Mouse (Mus musculus) lung, embryonic 16.5 days (tissue): Measurements from ENCODE around the gene Rusc1. TPM values are rescaled to one million over a fixed set of nuclear protein-coding genes. Genes with fewer than 3 reads are reported as not detected.

Experiments
- ATAC-seq: fragments of 200-750 bp; cut with Nextera tagmentation; 2 replicates; pipeline ENCODE4 v1.8.0; 2017; ENCODE audit warnings: low read depth, mild to moderate bottlenecking, moderate library complexity
- H3K27ac ChIP-seq: fragments of 300-500 bp; sonication (generic); 2 replicates; pipeline ENCODE4 v1.5.1; 2014; ENCODE audit warnings: mild to moderate bottlenecking, control low read depth, low read length
- H3K27me3 ChIP-seq: fragments of 300-500 bp; sonication (generic); 2 replicates; pipeline ENCODE4 v1.6.1; 2014; ENCODE audit warnings: low read depth, low read length, mixed read lengths; ENCODE audit not compliant: control insufficient read depth, insufficient read depth
- H3K36me3 ChIP-seq: fragments of 300-500 bp; sonication (generic); 2 replicates; pipeline ENCODE4 v1.6.1; 2014; ENCODE audit warnings: low read length; ENCODE audit not compliant: control insufficient read depth, insufficient read depth
- H3K4me1 ChIP-seq: fragments of 300-500 bp; sonication (generic); replicated peaks from 2 replicates; pipeline ENCODE4 v1.6.1; 2014; ENCODE audit warnings: low read length, mixed read lengths; ENCODE audit not compliant: control insufficient read depth, insufficient read depth
- H3K4me2 ChIP-seq: fragments of 300-500 bp; sonication (generic); 2 replicates; pipeline ENCODE4 v1.6.1; 2014; ENCODE audit warnings: low read depth, low read length, control low read depth
- H3K4me3 ChIP-seq: fragments of 300-500 bp; sonication (generic); 2 replicates; pipeline ENCODE4 v1.5.1; 2014; ENCODE audit warnings: mild to moderate bottlenecking, low read length, control low read depth
- H3K9ac ChIP-seq: fragments of 300-500 bp; sonication (generic); 2 replicates; pipeline ENCODE4 v1.6.1; 2014; ENCODE audit warnings: low read length, control low read depth
- H3K9me3 ChIP-seq: fragments of 300-500 bp; sonication (generic); 2 replicates; pipeline ENCODE4 v1.6.1; 2016; ENCODE audit warnings: low read length; ENCODE audit not compliant: control insufficient read depth
- WGBS: fragments of 180-500 bp; shearing (Covaris S2); extraction: QIAGEN DNeasy Blood & Tissue Kit; methylation state at CpG from one replicate; pipeline ENCODE4 v1.1.7; 2014; 5-methylcytosine and 5-hydroxymethylcytosine counted together
- polyA plus RNA-seq: library from polyadenylated mRNA; unstranded; fragments of >200 nt; fragmentation: Nextera tagmentation; extraction: Ambion mirVana; gene quantifications from 2 replicates; pipeline ENCODE4 v1.2.1, GENCODE M21; 2015

Rusc1 gene
- polyA plus RNA-seq: 19.7 and 19.8 TPM in 2 replicates

- H3K4me3 ChIP-seq: peak within 1 kb of the TSS; percentile 34
- peak; percentile 71 for ATAC-seq
- H3K9me3 ChIP-seq: no peaks in the 10 kb centered on the region
- WGBS: under 1% methylated on average over 18 of the region's 18 CpGs
- H3K27ac ChIP-seq: no peak within 1 kb of the TSS
- peak within 1 kb of the TSS; percentile 50 for H3K4me2 ChIP-seq
- peaks cover 13% of the 10 kb centered on the region for H3K4me1 ChIP-seq
- peaks cover 16% of the 10 kb centered on the region for H3K27me3 ChIP-seq
- peaks cover 11% of the 10 kb centered on the region for H3K36me3 ChIP-seq
- peak within 1 kb of the TSS; percentile 11; the same call in 1 of the 2 replicates for H3K9ac ChIP-seq
Measured at GRCm38 (mm10) chr3:89093175-89093574, at the start of gene Rusc1. Gene Rusc1 (minus strand): TSS chr3:89093311.

- Histone ChIP-seq H3K36me3 (no peaks in the 10 kb centered on the region), H3K27ac (no peak overlapping the region), H3K4me3 (no peak overlapping the region), H3K4me2 (no peak overlapping the region), H3K27me3 (no peaks in the 10 kb centered on the region), H3K4me1 (0 out of 2 replicates have a peak, but pooled peaks cover 3% of the 10 kb centered on the region), H3K9me3 (no peaks in the 10 kb centered on the region), H3K9ac (no peak overlapping the region)
- 28% methylated on average over 9 of the region's 9 CpGs for WGBS
- peak; percentile 59; the same call in 1 of the 2 replicates for ATAC-seq
Measured at GRCm38 (mm10) chr3:89136365-89136764, 43.3 kb upstream of the Rusc1 start.

GRCm38 (mm10) chr3:89135958-89136357, 42.8 kb upstream of the Rusc1 start, which contains the start of gene Pklr:
Gene Pklr (plus strand): TSS chr3:89136142.
- Histone ChIP-seq H3K27me3 (no peaks in the 10 kb centered on the region), H3K36me3 (no peaks in the 10 kb centered on the region), H3K4me2 (no peak within 1 kb of the TSS), H3K4me3 (no peak within 1 kb of the TSS), H3K27ac (no peak within 1 kb of the TSS), H3K9me3 (no peaks in the 10 kb centered on the region), H3K9ac (no peak within 1 kb of the TSS), H3K4me1 (0 out of 2 replicates have a peak, but pooled peaks cover 3% of the 10 kb centered on the region)
- no peak for ATAC-seq
- 59% methylated on average over 3 of the region's 3 CpGs for WGBS

GRCm38 (mm10) chr3:89133752-89134151, 40.6 kb upstream of the Rusc1 start:
- Histone ChIP-seq H3K9me3 (no peaks in the 10 kb centered on the region), H3K4me2 (no peak overlapping the region), H3K4me1 (0 out of 2 replicates have a peak, but pooled peaks cover 3% of the 10 kb centered on the region), H3K27ac (no peak overlapping the region), H3K27me3 (no peaks in the 10 kb centered on the region), H3K4me3 (no peak overlapping the region), H3K36me3 (no peaks in the 10 kb centered on the region), H3K9ac (no peak overlapping the region)
- 56% methylated on average over 1 of the region's 1 CpGs for WGBS
- no peak for ATAC-seq

- Histone ChIP-seq H3K4me2 (no peak overlapping the region), H3K4me3 (no peak overlapping the region), H3K9me3 (no peaks in the 10 kb centered on the region), H3K27me3 (no peaks in the 10 kb centered on the region), H3K36me3 (no peaks in the 10 kb centered on the region), H3K9ac (no peak overlapping the region), H3K27ac (no peak overlapping the region), H3K4me1 (0 out of 2 replicates have a peak, but pooled peaks cover 3% of the 10 kb centered on the region)
- no peak for ATAC-seq
- 63% methylated on average over 7 of the region's 7 CpGs for WGBS
Measured at GRCm38 (mm10) chr3:89133063-89133450, 39.9 kb upstream of the Rusc1 start.

DNA sequence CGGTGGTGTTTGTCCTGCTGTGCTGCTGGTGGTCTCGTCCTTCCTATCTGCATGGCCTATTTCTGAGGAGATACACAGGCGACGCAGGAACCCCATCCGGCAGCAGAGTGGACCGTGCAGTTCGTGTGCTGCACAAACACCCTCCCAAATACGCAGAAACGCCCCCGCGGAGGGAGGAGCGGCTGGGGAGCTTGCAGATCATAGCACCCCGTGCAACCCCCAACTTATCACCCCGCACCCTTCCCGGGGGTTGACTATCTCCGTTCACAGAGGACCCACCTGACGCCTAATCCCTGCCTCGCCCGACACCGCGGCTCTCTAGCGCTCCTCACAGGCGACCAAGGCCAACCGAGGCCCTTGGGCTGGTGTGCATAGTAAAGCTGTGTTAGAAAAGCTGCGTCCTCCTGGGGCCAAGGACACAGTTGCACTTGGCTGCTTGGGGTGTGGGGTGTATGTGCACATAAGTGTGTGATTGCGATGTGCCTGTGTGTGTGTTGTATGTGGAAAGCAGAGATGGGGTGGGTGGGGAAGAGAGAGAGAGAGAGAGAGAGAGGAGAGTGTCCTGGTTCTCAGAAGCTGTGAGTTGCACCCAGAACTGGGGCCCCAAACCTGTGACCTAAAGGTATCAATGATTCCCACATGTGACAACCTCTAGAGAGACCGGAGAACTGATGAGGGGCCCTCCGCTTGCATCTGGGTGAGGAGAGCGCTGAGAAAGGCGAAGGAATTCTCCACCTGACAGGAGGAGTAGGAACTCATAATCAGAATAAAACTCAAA, 39.4 kb upstream of the Rusc1 start:
- H3K9me3 ChIP-seq: no peaks in the 10 kb centered on the region
- peak overlapping the region; percentile 37 for H3K4me3 ChIP-seq
- no peaks in the 10 kb centered on the region for H3K36me3 ChIP-seq
- peak overlapping the region; percentile 60 for H3K9ac ChIP-seq
- H3K4me1 ChIP-seq: 0 out of 2 replicates have a peak, but pooled peaks cover 3% of the 10 kb centered on the region
- peak; percentile 51; the same call in 1 of the 2 replicates for ATAC-seq
- WGBS: 12% methylated on average over 30 of the region's 30 CpGs
- no peaks in the 10 kb centered on the region for H3K27me3 ChIP-seq
- peak overlapping the region; percentile 64 for H3K4me2 ChIP-seq
- H3K27ac ChIP-seq: no peak overlapping the region

- Histone ChIP-seq H3K36me3 (no peaks in the 10 kb centered on the region), H3K4me2 (peak overlapping the region; percentile 64), H3K9ac (no peak overlapping the region; the same call in 1 of the 2 replicates), H3K27me3 (no peaks in the 10 kb centered on the region), H3K27ac (no peak overlapping the region), H3K4me3 (no peak overlapping the region; the same call in 1 of the 2 replicates), H3K4me1 (0 out of 2 replicates have a peak, but pooled peaks cover 3% of the 10 kb centered on the region), H3K9me3 (no peaks in the 10 kb centered on the region)
- no peak for ATAC-seq
- WGBS: 37% methylated on average over 4 of the region's 4 CpGs
Measured at GRCm38 (mm10) chr3:89131816-89132215, 38.7 kb upstream of the Rusc1 start.

DNA sequence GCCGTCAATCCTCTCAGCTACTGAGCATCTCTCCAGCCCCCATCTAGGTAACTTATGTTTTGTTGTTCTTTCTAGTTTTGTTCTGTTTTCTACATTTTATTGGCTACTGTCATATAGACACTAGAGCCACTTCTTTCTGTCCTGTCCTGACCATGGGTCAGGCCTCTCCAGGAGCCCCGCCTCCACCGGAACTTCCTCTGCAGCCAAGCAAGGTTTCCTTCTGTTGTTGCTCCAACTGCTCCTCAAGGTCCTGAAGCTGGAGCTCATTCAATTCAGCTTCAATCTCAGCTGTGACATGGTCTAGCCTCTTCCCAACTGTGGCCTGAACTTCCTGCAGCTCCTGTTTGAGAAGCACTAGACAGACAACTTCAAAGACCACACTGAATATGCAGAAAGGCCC, 36.8 kb upstream of the Rusc1 start:
- no peak overlapping the region for H3K4me2 ChIP-seq
- H3K9me3 ChIP-seq: no peaks in the 10 kb centered on the region
- 74% methylated on average over 3 of the region's 3 CpGs for WGBS
- ATAC-seq: no peak
- H3K27me3 ChIP-seq: no peaks in the 10 kb centered on the region
- H3K27ac ChIP-seq: no peak overlapping the region
- no peak overlapping the region for H3K4me3 ChIP-seq
- H3K36me3 ChIP-seq: no peaks in the 10 kb centered on the region
- no peak overlapping the region for H3K9ac ChIP-seq
- 0 out of 2 replicates have a peak, but pooled peaks cover 3% of the 10 kb centered on the region for H3K4me1 ChIP-seq

GRCm38 (mm10) chr3:89125981-89126380, 32.9 kb upstream of the Rusc1 start:
- H3K9me3 ChIP-seq: no peaks in the 10 kb centered on the region
- no peak overlapping the region for H3K27ac ChIP-seq
- no peaks in the 10 kb centered on the region for H3K4me1 ChIP-seq
- no peaks in the 10 kb centered on the region for H3K36me3 ChIP-seq
- H3K4me3 ChIP-seq: no peak overlapping the region
- no peak overlapping the region for H3K9ac ChIP-seq
- H3K4me2 ChIP-seq: no peak overlapping the region
- ATAC-seq: no peak
- WGBS: 86% methylated on average over 3 of the region's 3 CpGs
- H3K27me3 ChIP-seq: no peaks in the 10 kb centered on the region
